Mouse (Mus musculus): Measurements from ENCODE around the gene Sostdc1.

DNA sequence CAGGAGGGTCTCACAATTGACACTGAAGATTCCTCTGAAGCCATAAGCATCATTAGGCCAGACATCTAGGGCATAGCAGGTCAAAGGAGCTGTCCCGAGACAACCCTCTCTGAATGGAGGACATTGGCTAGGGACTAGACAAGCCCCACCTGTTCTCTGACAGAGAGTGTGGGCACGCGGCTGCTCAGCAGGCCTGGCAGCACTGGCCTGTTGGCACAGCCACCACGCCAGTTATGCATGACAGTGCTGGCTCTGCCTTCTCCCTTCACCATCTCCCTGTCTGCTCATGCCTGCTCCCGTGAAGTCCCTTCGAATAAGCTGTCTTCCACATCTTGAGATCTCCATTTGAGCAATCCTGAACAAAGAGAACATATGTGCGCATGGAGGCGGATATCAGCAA, 24.3 kb upstream of the Sostdc1 start:
- no peak for TF ChIP-seq CTCF (IDR thresholded peaks at IDR 0.05; ENCODE audit: low read depth)
- TF ChIP-seq EP300 (IDR thresholded peaks at IDR 0.05; ENCODE audit: low read depth): no peak
